Mouse (Mus musculus) midbrain, embryonic 16.5 days (tissue): ENCODE measurements around the gene Spata20. TPM values are rescaled to one million over a fixed set of nuclear protein-coding genes. Genes with fewer than 3 reads are reported as not detected.

ENCODE experiments used
- ATAC-seq: fragments of 200-750 bp; cut with Nextera tagmentation; 2 replicates; pipeline ENCODE4 v1.8.0; 2017; ENCODE audit warnings: moderate TSS enrichment
- H3K27ac ChIP-seq: fragments of 300-500 bp; sonication (generic); 2 replicates; pipeline ENCODE4 v1.5.1; 2014; ENCODE audit warnings: mild to moderate bottlenecking, low read length, mixed read lengths
- H3K27me3 ChIP-seq: fragments of 300-500 bp; sonication (generic); 2 replicates; pipeline ENCODE4 v1.6.1; 2014; ENCODE audit warnings: low read depth, low read length, mixed read lengths; ENCODE audit not compliant: control insufficient read depth, insufficient read depth
- H3K36me3 ChIP-seq: fragments of 300-500 bp; sonication (generic); 2 replicates; pipeline ENCODE4 v1.6.1; 2014; ENCODE audit warnings: mild to moderate bottlenecking, low read length, moderate library complexity, mixed read lengths; ENCODE audit not compliant: control insufficient read depth, insufficient read depth
- H3K4me1 ChIP-seq: fragments of 300-500 bp; sonication (generic); 2 replicates; pipeline ENCODE4 v1.6.1; 2014; ENCODE audit warnings: mild to moderate bottlenecking, low read length, mixed read lengths; ENCODE audit not compliant: control insufficient read depth, insufficient read depth
- H3K4me2 ChIP-seq: fragments of 300-500 bp; sonication (generic); 2 replicates; pipeline ENCODE4 v1.6.1; 2014; ENCODE audit warnings: mild to moderate bottlenecking, low read length, mixed read lengths
- H3K4me3 ChIP-seq: fragments of 300-500 bp; sonication (generic); 2 replicates; pipeline ENCODE4 v1.5.1; 2014; ENCODE audit warnings: low read depth, mild to moderate bottlenecking, low read length, moderate library complexity, mixed read lengths
- H3K9ac ChIP-seq: fragments of 300-500 bp; sonication (generic); 2 replicates; pipeline ENCODE4 v1.6.1; 2014; ENCODE audit warnings: low read depth, low read length, mixed read lengths
- H3K9me3 ChIP-seq: fragments of 300-500 bp; sonication (generic); replicated peaks from 2 replicates; pipeline ENCODE4 v1.6.1; 2014; ENCODE audit warnings: mild to moderate bottlenecking, low read length, mixed read lengths; ENCODE audit not compliant: control insufficient read depth, poor library complexity, severe bottlenecking
- WGBS: fragments of 180-500 bp; shearing (Covaris S2); extraction: QIAGEN DNeasy Blood & Tissue Kit; methylation state at CpG from one replicate; pipeline ENCODE4 v1.1.7; 2014; 5-methylcytosine and 5-hydroxymethylcytosine counted together
- polyA plus RNA-seq: library from polyadenylated mRNA; unstranded; fragments of >200 nt; fragmentation: Nextera tagmentation; extraction: Ambion mirVana; gene quantifications from 2 replicates; pipeline ENCODE4 v1.2.1, GENCODE M21; 2015

Gene Spata20
- 0.43 and 0.66 TPM in 2 replicates for polyA plus RNA-seq

DNA sequence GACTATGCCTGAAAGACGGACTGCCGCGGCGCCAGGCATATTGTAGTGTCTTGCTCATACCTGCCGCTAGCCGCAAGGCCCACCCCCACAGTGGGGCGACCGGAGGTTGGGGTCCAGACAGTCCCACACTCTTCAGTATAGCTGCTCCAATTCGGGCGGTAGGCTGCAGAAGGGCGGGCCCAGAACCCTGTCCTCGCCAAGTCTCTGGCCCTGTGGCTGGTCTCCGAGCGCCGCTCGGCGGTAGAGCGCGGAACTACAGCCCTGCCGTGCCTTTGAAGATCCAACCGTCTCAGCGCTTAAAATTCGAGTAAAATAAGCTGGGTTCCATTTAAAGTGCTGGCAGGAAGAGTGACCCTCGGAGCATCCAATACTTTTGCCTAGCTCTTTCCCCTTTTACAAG, at the start of gene Spata20:
Gene Spata20 (minus strand): TSS at position 179 of the 400 bp plus-strand sequence.
- Histone ChIP-seq H3K27ac (no peak within 1 kb of the TSS), H3K9me3 (no peaks in the 10 kb centered on the region), H3K9ac (peak within 1 kb of the TSS; percentile 58), H3K36me3 (no peaks in the 10 kb centered on the region), H3K4me3 (0 out of 2 replicates have a peak within 1 kb of the TSS, but pooled peaks have one; percentile 15), H3K4me1 (0 out of 2 replicates have a peak, but pooled peaks cover under 1% of the 10 kb centered on the region), H3K27me3 (no peaks in the 10 kb centered on the region), H3K4me2 (peak within 1 kb of the TSS; percentile 48)
- WGBS = 3% methylated on average over 24 of the region's 24 CpGs
- ATAC-seq = peak; percentile 75; the same call in 1 of the 2 replicates

GRCm38 (mm10) chr11:94533171-94533570, 47.2 kb upstream of the Spata20 start:
- ATAC-seq = no peak
- Histone ChIP-seq H3K27ac (no peak overlapping the region), H3K4me3 (no peak overlapping the region), H3K4me1 (no peaks in the 10 kb centered on the region; the same call in 1 of the 2 replicates), H3K9ac (no peak overlapping the region), H3K9me3 (no peaks in the 10 kb centered on the region), H3K4me2 (no peak overlapping the region), H3K36me3 (no peaks in the 10 kb centered on the region), H3K27me3 (no peaks in the 10 kb centered on the region)
- 82% methylated on average over 8 of the region's 8 CpGs for WGBS

DNA sequence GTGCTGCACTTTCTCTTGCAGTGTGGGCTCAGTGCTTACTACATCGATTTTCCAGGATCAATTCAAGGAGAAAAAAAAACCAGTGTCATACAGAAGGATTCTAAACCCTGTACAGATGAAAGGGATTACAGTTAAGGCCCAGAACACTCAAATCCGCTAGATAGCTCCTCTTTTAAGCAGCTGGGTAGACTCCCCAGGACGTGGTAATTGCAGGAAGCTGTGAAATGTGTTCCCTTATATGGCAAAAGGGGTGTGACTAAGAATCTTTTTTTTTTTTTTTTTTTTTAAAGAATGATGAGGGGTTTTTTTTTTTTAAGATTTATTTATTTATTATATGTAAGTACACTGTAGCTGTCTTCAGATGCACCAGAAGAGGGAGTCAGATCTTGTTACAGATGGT, 42.9 kb upstream of the Spata20 start:
- Histone ChIP-seq H3K9me3 (no peaks in the 10 kb centered on the region), H3K36me3 (no peaks in the 10 kb centered on the region), H3K9ac (no peak overlapping the region), H3K4me3 (no peak overlapping the region), H3K27me3 (no peaks in the 10 kb centered on the region), H3K4me2 (no peak overlapping the region), H3K4me1 (no peaks in the 10 kb centered on the region; the same call in 1 of the 2 replicates), H3K27ac (peak overlapping the region; percentile 38; the same call in 1 of the 2 replicates)
- ATAC-seq = no peak
- 29% methylated on average over 3 of the region's 3 CpGs for WGBS

GRCm38 (mm10) chr11:94526171-94526879, 40.3 kb upstream of the Spata20 start:
- Histone ChIP-seq H3K9ac (no peak overlapping the region), H3K27me3 (no peaks in the 10 kb centered on the region), H3K9me3 (no peaks in the 10 kb centered on the region), H3K4me2 (no peak overlapping the region), H3K27ac (no peak overlapping the region), H3K36me3 (no peaks in the 10 kb centered on the region), H3K4me3 (no peak overlapping the region), H3K4me1 (peaks cover 7% of the 10 kb centered on the region; the same call in 1 of the 2 replicates)
- WGBS = 44% methylated on average over 9 of the region's 9 CpGs
- no peak for ATAC-seq

- 1% methylated on average over 42 of the region's 42 CpGs for WGBS
- Histone ChIP-seq H3K36me3 (no peaks in the 10 kb centered on the region), H3K9ac (peak within 1 kb of the TSS; percentile 69), H3K9me3 (no peaks in the 10 kb centered on the region), H3K27ac (0 out of 2 replicates have a peak within 1 kb of the TSS, but pooled peaks have one; percentile 29), H3K4me1 (peaks cover 11% of the 10 kb centered on the region; the same call in 1 of the 2 replicates), H3K4me2 (peak within 1 kb of the TSS; percentile 89), H3K27me3 (no peaks in the 10 kb centered on the region; the same call in 1 of the 2 replicates), H3K4me3 (peak within 1 kb of the TSS; percentile 54)
- ATAC-seq = peak; percentile 81
These were observed 35.4 kb upstream of the Spata20 start, which contains the start of gene Mycbpap for GRCm38 (mm10) chr11:94521219-94521843. Mycbpap (minus strand) TSS chr11:94521742.

DNA sequence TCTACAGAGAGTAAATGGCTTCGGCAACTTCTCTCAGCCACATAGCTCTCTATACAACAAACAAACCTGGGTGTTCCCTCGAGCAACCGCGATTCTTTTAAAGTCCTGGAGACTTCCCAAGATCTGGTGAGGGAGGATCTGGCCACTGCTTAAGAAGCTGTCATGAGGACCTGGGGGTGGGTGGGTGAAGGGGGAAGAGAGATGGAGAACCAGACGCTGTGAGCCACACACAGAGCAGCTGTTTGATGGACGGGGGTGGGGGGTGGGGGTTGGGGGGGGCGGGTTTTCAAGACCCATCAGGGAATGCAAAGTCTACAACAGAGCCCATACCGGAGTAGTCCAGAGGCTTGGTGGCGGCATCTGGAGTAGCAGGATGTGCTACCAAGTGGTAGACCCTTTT, 27.5 kb upstream of the Spata20 start:
- Histone ChIP-seq H3K4me1 (no peaks in the 10 kb centered on the region), H3K27ac (no peak overlapping the region), H3K4me3 (no peak overlapping the region), H3K4me2 (no peak overlapping the region), H3K9me3 (no peaks in the 10 kb centered on the region), H3K27me3 (no peaks in the 10 kb centered on the region), H3K36me3 (no peaks in the 10 kb centered on the region), H3K9ac (no peak overlapping the region)
- no peak for ATAC-seq
- WGBS = 79% methylated on average over 7 of the region's 9 CpGs

GRCm38 (mm10) chr11:94508976-94509375, 23.0 kb upstream of the Spata20 start:
- Histone ChIP-seq H3K27ac (no peak overlapping the region), H3K4me1 (no peaks in the 10 kb centered on the region), H3K9ac (no peak overlapping the region), H3K27me3 (no peaks in the 10 kb centered on the region), H3K4me3 (no peak overlapping the region), H3K4me2 (no peak overlapping the region), H3K36me3 (no peaks in the 10 kb centered on the region), H3K9me3 (no peaks in the 10 kb centered on the region)
- 94% methylated on average over 10 of the region's 10 CpGs for WGBS
- ATAC-seq = no peak

- ATAC-seq = no peak
These were observed 15.5 kb upstream of the Spata20 start for GRCm38 (mm10) chr11:94501482-94501881.

DNA sequence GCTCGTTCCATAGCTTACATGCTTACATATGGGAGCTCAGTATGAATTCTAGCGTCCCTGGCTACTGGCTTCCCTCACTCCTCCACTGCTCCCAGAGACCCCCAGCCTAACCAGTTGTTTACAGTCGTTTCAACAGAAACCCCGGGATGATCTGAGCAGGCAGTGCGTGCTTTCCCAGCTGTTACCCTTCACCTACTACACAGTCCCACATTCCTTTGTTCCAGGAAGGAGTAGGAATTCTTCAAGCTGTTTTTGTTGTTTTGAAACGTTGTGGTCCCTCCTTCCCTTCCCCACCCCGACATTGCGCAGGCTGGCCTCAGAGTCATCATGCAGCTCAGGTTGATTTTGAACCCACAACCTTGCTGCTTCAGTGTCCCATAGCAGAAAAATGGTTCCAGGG, 14.4 kb upstream of the Spata20 start:
- Histone ChIP-seq H3K4me2 (no peak overlapping the region), H3K36me3 (no peaks in the 10 kb centered on the region), H3K4me3 (no peak overlapping the region), H3K27me3 (peaks cover 5% of the 10 kb centered on the region; the same call in 1 of the 2 replicates), H3K27ac (no peak overlapping the region), H3K4me1 (peaks cover 17% of the 10 kb centered on the region), H3K9me3 (no peaks in the 10 kb centered on the region), H3K9ac (no peak overlapping the region)
- 31% methylated on average over 8 of the region's 8 CpGs for WGBS
- ATAC-seq = no peak

More at GRCm38 (mm10) chr11:94501482-94501881, 15.5 kb upstream of the Spata20 start:
- 91% methylated on average over 8 of the region's 8 CpGs for WGBS
- Histone ChIP-seq H3K9ac (no peak overlapping the region), H3K4me2 (no peak overlapping the region), H3K36me3 (no peaks in the 10 kb centered on the region), H3K27me3 (peaks cover 5% of the 10 kb centered on the region; the same call in 1 of the 2 replicates), H3K4me3 (no peak overlapping the region), H3K9me3 (no peaks in the 10 kb centered on the region), H3K4me1 (peaks cover 17% of the 10 kb centered on the region), H3K27ac (no peak overlapping the region)
